Mouse (Mus musculus) forebrain, embryonic 14.5 days (tissue): ENCODE data around the gene Erg28. TPM values are rescaled to one million over a fixed set of nuclear protein-coding genes. Genes with fewer than 3 reads are reported as not detected.

ENCODE experiments used
- ATAC-seq: fragments of 200-750 bp; cut with Nextera tagmentation; 2 replicates; pipeline ENCODE4 v1.8.0; 2017; ENCODE audit warnings: mild to moderate bottlenecking, moderate library complexity
- DNase-seq: peaks from one replicate; pipeline ENCODE4 v3.0.0-alpha.2; 2015; ENCODE audit warnings: low spot score
- H3K27ac ChIP-seq: fragments of 300-500 bp; sonication (generic); 2 replicates; pipeline ENCODE4 v1.5.1; 2014; ENCODE audit warnings: low read depth, mild to moderate bottlenecking, control low read depth, low read length, moderate library complexity
- H3K27me3 ChIP-seq: fragments of 300-500 bp; sonication (generic); replicated peaks from 2 replicates; pipeline ENCODE4 v1.6.1; 2014; ENCODE audit warnings: low read length, control low read depth, mixed read lengths; ENCODE audit not compliant: control insufficient read depth, insufficient read depth
- H3K36me3 ChIP-seq: fragments of 300-500 bp; sonication (generic); 2 replicates; pipeline ENCODE4 v1.6.1; 2014; ENCODE audit warnings: low read length, control low read depth; ENCODE audit not compliant: control insufficient read depth, insufficient read depth
- H3K4me1 ChIP-seq: fragments of 300-500 bp; sonication (generic); 2 replicates; pipeline ENCODE4 v1.6.1; 2014; ENCODE audit warnings: antibody characterized with exemption, low read length, control low read depth; ENCODE audit not compliant: control insufficient read depth, insufficient read depth
- H3K4me2 ChIP-seq: fragments of 300-500 bp; sonication (generic); 2 replicates; pipeline ENCODE4 v1.6.1; 2014; ENCODE audit warnings: mild to moderate bottlenecking, control low read depth, low read length
- H3K4me3 ChIP-seq: fragments of 300-500 bp; sonication (generic); 2 replicates; pipeline ENCODE4 v1.5.1; 2014; ENCODE audit warnings: low read depth, low read length, control low read depth
- H3K9ac ChIP-seq: fragments of 300-500 bp; sonication (generic); 2 replicates; pipeline ENCODE4 v1.6.1; 2014; ENCODE audit warnings: mild to moderate bottlenecking, low read length, control low read depth, moderate library complexity
- H3K9me3 ChIP-seq: fragments of 300-500 bp; sonication (generic); replicated peaks from 2 replicates; pipeline ENCODE4 v1.6.1; 2016; ENCODE audit warnings: low read length, control low read depth, mixed read lengths; ENCODE audit not compliant: control insufficient read depth
- WGBS: fragments of 180-500 bp; shearing (Covaris S2); extraction: QIAGEN DNeasy Blood & Tissue Kit; methylation state at CpG from one replicate; pipeline ENCODE4 v1.1.7; 2014; 5-methylcytosine and 5-hydroxymethylcytosine counted together
- polyA plus RNA-seq: library from polyadenylated mRNA; unstranded; fragments of >200 nt; fragmentation: Nextera tagmentation; extraction: Ambion mirVana; gene quantifications from 2 replicates; pipeline ENCODE4 v1.2.1, GENCODE M21; 2014

Gene Erg28
- polyA plus RNA-seq, 1 experiment from 2014 or later, result 105 TPM

DNA sequence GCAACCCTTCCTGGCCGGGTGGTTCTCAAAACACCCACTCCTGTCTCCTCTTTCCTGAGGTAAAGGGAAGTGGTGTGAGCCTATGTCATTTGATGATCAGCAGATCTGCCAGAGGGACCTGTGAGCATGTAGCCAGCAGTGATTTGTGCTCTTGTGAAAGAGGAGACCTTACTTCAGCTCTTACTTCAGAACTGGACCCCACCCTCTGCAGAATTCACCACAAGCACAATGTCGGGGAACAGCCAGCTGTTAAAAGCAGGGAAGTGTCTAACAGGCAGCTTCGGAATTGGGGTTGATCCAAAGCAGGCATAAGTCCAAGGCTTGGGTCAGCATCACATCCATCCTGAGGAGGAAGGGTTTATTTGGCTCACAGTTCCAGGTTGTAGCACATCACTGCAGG lies 53.0 kb downstream of the Erg28 start:
- H3K4me2 ChIP-seq, result no peak overlapping the region
- no peak overlapping the region for H3K27ac ChIP-seq
- WGBS, result 82% methylated on average over 3 of the region's 3 CpGs
- no peaks in the 10 kb centered on the region for H3K4me1 ChIP-seq
- H3K36me3 ChIP-seq, result no peaks in the 10 kb centered on the region
- DNase-seq (no peak), ATAC-seq (no peak)
- no peak overlapping the region for H3K9ac ChIP-seq
- H3K27me3 ChIP-seq, result no peaks in the 10 kb centered on the region
- H3K9me3 ChIP-seq, result no peaks in the 10 kb centered on the region
- H3K4me3 ChIP-seq, result no peak overlapping the region

DNA sequence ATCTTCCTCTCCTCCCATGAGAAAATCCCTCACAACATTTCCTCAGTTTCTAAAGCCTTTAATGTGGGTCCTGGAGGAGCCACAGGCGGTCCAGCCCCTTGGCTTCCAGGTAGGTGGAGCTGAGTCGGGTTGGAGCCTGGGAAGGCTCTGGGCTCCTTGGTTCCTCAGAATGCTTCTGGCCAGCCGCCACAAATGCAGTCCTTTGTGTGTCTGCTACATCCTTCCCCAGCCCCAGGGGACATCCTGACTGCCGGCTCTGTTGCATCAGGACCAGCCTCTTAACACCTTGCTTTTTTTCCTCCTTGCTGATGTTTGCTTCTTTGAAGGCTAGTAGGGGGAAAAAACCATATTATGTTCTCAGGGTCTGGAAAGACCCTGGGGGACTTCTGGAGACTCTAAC lies 56.6 kb downstream of the Erg28 start:
- no peaks in the 10 kb centered on the region for H3K27me3 ChIP-seq
- DNase-seq (no peak), ATAC-seq (no peak)
- H3K36me3 ChIP-seq, result no peaks in the 10 kb centered on the region
- no peak overlapping the region for H3K4me3 ChIP-seq
- 58% methylated on average over 4 of the region's 4 CpGs for WGBS
- no peak overlapping the region for H3K9ac ChIP-seq
- H3K9me3 ChIP-seq, result no peaks in the 10 kb centered on the region
- H3K27ac ChIP-seq, result no peak overlapping the region
- no peak overlapping the region for H3K4me2 ChIP-seq
- H3K4me1 ChIP-seq, result no peaks in the 10 kb centered on the region

DNA sequence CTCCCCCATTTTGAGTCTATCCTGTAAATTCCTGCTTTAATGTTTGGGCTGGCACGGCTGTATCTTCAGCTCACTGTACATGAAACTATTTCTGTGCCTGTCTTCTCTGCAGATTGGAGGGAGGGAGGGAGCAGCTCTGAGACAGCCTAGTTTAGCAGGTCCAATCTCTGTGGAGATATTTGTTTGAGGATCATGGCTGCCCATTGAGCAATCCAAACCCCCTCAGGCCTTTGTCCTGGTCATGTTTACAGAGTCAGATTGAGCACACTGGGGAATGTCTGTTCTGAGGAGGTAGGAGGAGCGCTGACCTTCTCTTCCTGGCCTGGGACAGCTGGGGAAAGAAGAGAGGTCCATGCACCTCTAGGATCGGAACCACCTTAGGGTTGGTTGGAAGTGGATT lies 58.1 kb downstream of the Erg28 start:
- no peak overlapping the region for H3K27ac ChIP-seq
- no peaks in the 10 kb centered on the region for H3K9me3 ChIP-seq
- H3K4me1 ChIP-seq, result no peaks in the 10 kb centered on the region
- ATAC-seq, result no peak
- DNase-seq, result no peak
- H3K36me3 ChIP-seq, result no peaks in the 10 kb centered on the region
- H3K27me3 ChIP-seq, result no peaks in the 10 kb centered on the region
- H3K9ac ChIP-seq, result no peak overlapping the region
- 85% methylated on average over 3 of the region's 3 CpGs for WGBS
- no peak overlapping the region for H3K4me3 ChIP-seq
- H3K4me2 ChIP-seq, result no peak overlapping the region

Other genes with a start within 250 kb of the Erg28 start
- 0.24 TPM in 1 of 2 replicates, not detected in the other for gene Jdp2, start 225.5 kb downstream of the Erg28 start, polyA plus RNA-seq
- 0.94 and 1.5 TPM in 2 replicates for gene Batf, start 137.9 kb downstream of the Erg28 start, polyA plus RNA-seq
- gene Flvcr2, start 78.0 kb downstream of the Erg28 start, polyA plus RNA-seq, result 2.6 and 4.3 TPM in 2 replicates
- 15.2 and 15.5 TPM in 2 replicates for gene Ttll5, start 109 bp upstream of the Erg28 start, polyA plus RNA-seq